Mouse (Mus musculus) olfactory bulb, adult 2 months (tissue): ENCODE measurements at regions not wholly inside any gene's neighbourhood (a gene's known extent, or its start where the extent isn't known, plus 50 kb on each side); places are given as distances from the start of the nearest gene placed in this dataset.

ENCODE experiments used
- CTCF ChIP-seq: fragments of 200-500 bp; IDR thresholded peaks from 2 replicates; pipeline ENCODE4 v1.5.1; 2012; ENCODE audit warnings: low read depth, mild to moderate bottlenecking, low read length, moderate library complexity; ENCODE audit not compliant: insufficient read depth
- POLR2A ChIP-seq: fragments of 200-500 bp; IDR thresholded peaks from 2 replicates; pipeline ENCODE4 v1.6.1; 2012; ENCODE audit warnings: mild to moderate bottlenecking, low read depth, low read length, moderate library complexity; ENCODE audit not compliant: insufficient read depth

DNA sequence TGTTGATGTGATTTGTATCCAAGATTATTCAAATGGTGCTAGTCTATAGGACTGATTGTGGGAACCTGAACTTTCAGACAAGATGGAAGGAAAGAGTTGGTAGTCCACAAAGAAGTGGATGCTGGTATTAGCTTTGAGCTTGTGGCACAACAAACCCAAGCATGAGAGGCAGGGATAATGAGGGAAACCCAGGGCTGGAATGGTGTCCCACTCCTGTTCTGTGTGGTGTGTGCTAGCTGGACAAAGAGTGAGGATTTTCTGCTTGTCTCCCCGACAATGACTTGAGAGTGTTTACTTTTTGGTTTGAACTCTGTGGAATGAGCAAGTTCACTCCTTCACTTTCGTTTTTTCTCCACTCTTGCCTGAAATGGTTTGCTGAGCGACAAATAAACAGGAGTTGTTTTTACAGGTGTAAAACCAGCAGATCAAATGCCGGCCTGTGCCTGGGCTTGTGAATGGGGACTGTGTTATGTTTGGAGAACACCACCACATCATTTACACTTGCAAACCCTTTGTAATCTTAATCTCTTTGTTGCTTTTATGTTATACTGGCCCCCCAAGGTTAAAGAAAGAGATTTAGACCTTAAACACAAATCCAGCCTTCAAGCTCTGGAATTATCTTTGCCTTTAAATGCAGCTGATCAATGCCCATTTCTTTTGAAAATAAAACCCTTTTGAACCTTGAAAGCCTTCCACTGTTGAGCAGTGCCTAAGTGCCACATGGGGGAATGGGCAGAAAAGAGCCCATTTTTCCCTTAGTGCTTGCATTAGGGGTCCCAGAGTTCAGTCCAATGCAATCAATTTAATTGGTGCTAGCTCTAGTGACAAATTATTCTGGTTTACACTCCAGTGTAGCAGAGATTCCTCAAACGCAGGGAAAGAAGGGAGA lies 349.4 kb downstream of the Bcl11a start:
- TF ChIP-seq CTCF (no peak), POLR2A (no peak)
